Mouse (Mus musculus): ENCODE measurements around the gene Lrrtm3.

Gene Lrrtm3

DNA sequence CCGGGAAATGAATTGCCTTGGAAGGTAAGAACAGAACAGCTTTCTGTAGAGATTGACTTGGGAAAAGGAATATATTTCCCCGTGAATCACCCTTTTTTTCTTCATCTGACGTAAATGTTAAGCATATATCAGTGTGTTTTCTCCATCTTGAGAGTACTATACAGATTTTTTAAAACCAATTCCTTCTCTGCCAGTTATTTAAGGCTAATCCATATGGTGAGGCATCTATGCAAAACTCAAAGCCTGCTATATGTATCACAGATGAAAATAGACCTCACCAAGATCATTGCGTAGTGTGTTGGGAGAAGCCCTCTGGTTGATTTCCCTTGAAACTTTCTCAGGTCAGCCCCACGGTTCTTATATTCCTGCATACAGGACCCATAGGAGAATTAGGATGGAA lies 195.5 kb downstream of the Lrrtm3 start:
- no peak for DNase-seq (ENCODE audit: low read depth, low spot score)

DNA sequence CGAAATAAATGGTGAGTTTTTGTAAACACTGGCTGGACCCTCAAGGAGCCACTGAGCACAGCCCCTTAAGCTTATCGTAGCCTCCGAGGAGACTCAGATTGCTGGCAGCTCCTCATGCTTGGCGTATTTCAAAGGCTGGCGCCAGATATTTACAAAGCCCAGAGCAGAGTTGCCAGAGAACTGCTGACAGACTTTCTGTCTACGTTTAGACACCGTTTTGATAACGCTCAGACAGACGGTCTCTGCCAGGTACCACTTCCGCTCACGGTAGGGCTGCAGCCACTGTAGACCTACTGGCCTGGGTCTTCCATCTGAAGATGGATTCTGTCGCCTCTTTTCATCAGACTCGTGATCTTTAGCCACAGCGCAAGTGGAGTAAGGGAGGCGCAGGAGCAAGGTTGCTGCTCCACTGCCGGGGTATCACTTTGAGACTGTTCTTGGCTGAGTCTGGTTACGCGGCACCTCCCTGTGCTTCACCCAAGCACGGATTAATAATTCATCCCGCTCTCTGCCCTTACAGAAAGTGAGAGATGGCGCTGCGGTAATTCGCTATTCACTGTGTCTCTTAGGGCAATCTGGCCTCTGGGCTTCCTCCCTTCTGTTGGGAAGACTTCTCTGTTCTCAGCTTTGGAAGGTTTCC lies 203.5 kb downstream of the Lrrtm3 start:
- no peak for DNase-seq (ENCODE audit: low read depth, low spot score)

DNA sequence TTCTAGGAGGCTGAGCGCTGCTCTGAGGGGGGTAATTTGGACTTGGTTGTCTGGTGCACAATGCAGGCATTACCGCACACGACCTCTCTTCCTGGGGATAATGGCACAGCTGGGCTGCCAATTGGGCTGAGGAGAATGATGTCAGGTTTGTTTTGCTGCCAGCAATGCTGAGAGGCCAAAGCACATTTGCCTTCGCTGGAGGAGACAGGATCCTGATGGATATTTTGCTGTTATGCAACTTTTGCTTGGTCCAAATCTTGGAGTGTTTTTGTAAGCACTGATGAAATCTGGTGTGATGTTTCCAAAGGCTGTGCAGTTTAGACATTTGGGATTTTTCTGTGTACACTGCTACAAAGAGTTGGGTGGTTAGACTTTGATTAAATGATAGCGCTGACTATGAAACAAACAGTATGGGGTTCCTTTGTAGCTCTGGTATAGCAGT lies 209.6 kb downstream of the Lrrtm3 start:
- no peak for DNase-seq (ENCODE audit: low read depth, low spot score)

Measured in WW6 (cell line).